Mouse (Mus musculus) midbrain, embryonic 15.5 days (tissue): Measurements from ENCODE around the gene Kcng3. TPM values are rescaled to one million over a fixed set of nuclear protein-coding genes. Genes with fewer than 3 reads are reported as not detected.

ENCODE experiments used
- ATAC-seq: fragments of 200-750 bp; cut with Nextera tagmentation; replicated peaks from 2 replicates; pipeline ENCODE4 v1.8.0; 2017; ENCODE audit warnings: moderate TSS enrichment
- H3K27ac ChIP-seq: fragments of 300-500 bp; sonication (generic); 2 replicates; pipeline ENCODE4 v1.5.1; 2015; ENCODE audit warnings: mild to moderate bottlenecking, inconsistent platforms
- H3K27me3 ChIP-seq: fragments of 300-500 bp; sonication (generic); replicated peaks from 2 replicates; pipeline ENCODE4 v1.6.1; 2015; ENCODE audit warnings: inconsistent platforms
- H3K36me3 ChIP-seq: fragments of 300-500 bp; sonication (generic); replicated peaks from 2 replicates; pipeline ENCODE4 v1.6.1; 2015; ENCODE audit warnings: inconsistent platforms
- H3K4me1 ChIP-seq: fragments of 300-500 bp; sonication (generic); 2 replicates; pipeline ENCODE4 v1.6.1; 2015; ENCODE audit warnings: inconsistent platforms
- H3K4me2 ChIP-seq: fragments of 300-500 bp; sonication (generic); 2 replicates; pipeline ENCODE4 v1.6.1; 2015; ENCODE audit warnings: inconsistent platforms, mild to moderate bottlenecking, moderate library complexity
- H3K4me3 ChIP-seq: fragments of 300-500 bp; sonication (generic); 2 replicates; pipeline ENCODE4 v1.5.1; 2015; ENCODE audit warnings: mild to moderate bottlenecking, inconsistent platforms
- H3K9ac ChIP-seq: fragments of 300-500 bp; sonication (generic); 2 replicates; pipeline ENCODE4 v1.6.1; 2015; ENCODE audit warnings: mild to moderate bottlenecking, inconsistent platforms
- H3K9me3 ChIP-seq: fragments of 300-500 bp; sonication (generic); 2 replicates; pipeline ENCODE4 v1.6.1; 2016; ENCODE audit warnings: inconsistent platforms
- WGBS: fragments of 180-500 bp; shearing (Covaris S2); methylation state at CpG from one replicate; pipeline ENCODE4 v1.1.7; 2015; ENCODE audit warnings: mixed read lengths; 5-methylcytosine and 5-hydroxymethylcytosine counted together
- polyA plus RNA-seq: library from polyadenylated mRNA; unstranded; fragments of >200 nt; fragmentation: Nextera tagmentation; extraction: Ambion mirVana; gene quantifications from 2 replicates; pipeline ENCODE4 v1.2.1, GENCODE M21; 2015

Gene Kcng3
- polyA plus RNA-seq = 0.06 and 0.08 TPM in 2 replicates

DNA sequence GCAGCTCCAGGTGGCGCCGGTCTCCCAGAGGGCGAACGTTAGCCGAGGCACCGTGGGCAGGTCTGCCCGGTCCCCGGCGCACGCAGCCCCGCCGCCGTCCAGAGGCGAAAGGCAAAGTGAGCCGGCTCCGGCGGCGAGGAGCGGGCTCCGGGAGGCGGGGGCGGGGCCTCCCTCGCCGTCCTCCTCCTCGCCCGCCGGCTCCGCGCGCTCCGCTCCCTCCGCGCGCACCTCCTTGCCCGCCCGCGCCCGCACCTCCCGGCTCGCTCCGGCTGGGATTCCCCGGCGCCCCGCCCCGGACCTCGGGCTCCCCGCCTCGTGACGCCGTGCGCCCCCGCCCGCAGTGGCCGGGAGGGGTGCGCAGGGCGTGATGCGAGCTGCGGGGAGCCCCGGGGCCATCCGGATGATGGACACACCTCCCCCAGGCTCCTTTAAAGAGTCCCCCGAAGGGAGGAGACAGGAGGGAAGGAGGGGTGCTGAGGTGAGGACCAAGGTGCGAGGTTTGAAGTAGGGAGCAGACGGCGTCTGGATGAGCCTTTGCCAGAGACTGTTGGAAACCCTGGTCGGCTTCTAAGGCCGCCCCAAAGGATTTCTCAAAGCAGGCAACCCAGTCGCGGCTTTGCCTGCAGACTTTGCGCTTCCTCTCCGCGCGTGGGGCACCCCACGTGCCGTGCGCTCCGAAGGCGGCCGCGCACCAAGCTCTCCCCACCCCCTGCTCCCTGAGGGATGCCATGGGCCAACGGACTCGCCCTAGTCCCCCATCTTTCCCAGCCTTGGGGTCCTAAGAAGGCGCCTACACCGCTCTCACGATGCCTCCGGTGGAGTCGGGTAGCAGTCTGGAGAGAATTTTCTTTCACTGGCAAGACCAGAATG lies at the start of gene Kcng3:
Gene Kcng3, minus strand, starts transcription at position 113 of the 870 bp plus-strand sequence.
- peak within 1 kb of the TSS; percentile 46 for H3K4me3 ChIP-seq
- H3K36me3 ChIP-seq = no peaks in the 10 kb centered on the region
- peak within 1 kb of the TSS; percentile 90 for H3K4me2 ChIP-seq
- no peak within 1 kb of the TSS for H3K27ac ChIP-seq
- WGBS = under 1% methylated on average over 74 of the region's 86 CpGs
- peaks cover 28% of the 10 kb centered on the region for H3K4me1 ChIP-seq
- peak; percentile 70 for ATAC-seq
- H3K9ac ChIP-seq = peak within 1 kb of the TSS; percentile 39
- H3K9me3 ChIP-seq = no peaks in the 10 kb centered on the region
- H3K27me3 ChIP-seq = peaks cover 63% of the 10 kb centered on the region

DNA sequence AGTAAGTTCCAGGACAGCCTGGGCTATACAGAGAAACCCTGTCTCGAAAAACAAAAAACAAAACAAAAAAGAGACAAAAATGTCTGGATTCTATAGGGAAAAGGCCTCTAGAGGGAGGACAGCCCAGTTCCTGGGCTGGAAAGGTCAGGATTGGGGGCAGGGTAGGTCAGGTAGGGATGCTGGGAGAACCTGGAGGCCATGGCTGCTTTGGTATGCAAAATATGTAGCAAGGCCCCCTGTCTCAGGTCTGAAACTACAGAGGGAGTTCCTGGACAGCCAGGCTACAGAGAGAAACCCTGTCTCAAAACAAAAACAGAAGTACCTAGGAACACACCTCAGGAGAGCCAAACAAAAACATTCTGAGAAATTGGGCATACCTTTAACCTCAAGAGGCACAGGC lies 45.7 kb upstream of the Kcng3 start:
- WGBS = 76% methylated on average over 1 of the region's 1 CpGs
- no peak for ATAC-seq
- no peaks in the 10 kb centered on the region for H3K4me1 ChIP-seq

DNA sequence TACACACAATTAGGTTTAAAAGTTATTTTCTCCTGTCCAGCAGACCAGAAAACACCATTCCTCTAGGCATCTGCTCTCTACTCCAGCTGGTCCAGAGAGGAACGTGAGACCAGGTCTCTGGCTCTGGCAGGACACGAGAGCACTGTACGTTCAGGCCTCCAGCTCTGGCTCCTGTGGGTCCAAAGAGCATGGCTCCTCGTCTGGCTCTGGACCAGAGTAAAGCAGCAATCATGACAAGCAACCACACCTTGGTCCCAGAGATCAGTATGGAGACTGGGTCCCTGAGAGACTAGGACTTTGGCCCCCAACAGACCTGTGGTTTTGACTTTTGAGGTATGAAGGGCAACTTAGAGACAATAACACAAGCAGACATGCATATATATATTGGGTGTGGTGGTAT lies 41.0 kb upstream of the Kcng3 start:
- ATAC-seq = no peak
- 92% methylated on average over 4 of the region's 4 CpGs for WGBS
- H3K27ac ChIP-seq = no peak overlapping the region
- H3K4me1 ChIP-seq = no peaks in the 10 kb centered on the region
- no peak overlapping the region for H3K4me3 ChIP-seq
- no peaks in the 10 kb centered on the region for H3K27me3 ChIP-seq
- no peaks in the 10 kb centered on the region for H3K9me3 ChIP-seq
- no peaks in the 10 kb centered on the region for H3K36me3 ChIP-seq
- no peak overlapping the region for H3K9ac ChIP-seq
- H3K4me2 ChIP-seq = no peak overlapping the region

More for the DNA sequence above, 45.7 kb upstream of the Kcng3 start:
- no peaks in the 10 kb centered on the region for H3K9me3 ChIP-seq
- H3K36me3 ChIP-seq = no peaks in the 10 kb centered on the region
- no peak overlapping the region for H3K4me2 ChIP-seq
- no peak overlapping the region for H3K4me3 ChIP-seq
- no peak overlapping the region for H3K9ac ChIP-seq
- H3K27ac ChIP-seq = no peak overlapping the region
- no peaks in the 10 kb centered on the region for H3K27me3 ChIP-seq

DNA sequence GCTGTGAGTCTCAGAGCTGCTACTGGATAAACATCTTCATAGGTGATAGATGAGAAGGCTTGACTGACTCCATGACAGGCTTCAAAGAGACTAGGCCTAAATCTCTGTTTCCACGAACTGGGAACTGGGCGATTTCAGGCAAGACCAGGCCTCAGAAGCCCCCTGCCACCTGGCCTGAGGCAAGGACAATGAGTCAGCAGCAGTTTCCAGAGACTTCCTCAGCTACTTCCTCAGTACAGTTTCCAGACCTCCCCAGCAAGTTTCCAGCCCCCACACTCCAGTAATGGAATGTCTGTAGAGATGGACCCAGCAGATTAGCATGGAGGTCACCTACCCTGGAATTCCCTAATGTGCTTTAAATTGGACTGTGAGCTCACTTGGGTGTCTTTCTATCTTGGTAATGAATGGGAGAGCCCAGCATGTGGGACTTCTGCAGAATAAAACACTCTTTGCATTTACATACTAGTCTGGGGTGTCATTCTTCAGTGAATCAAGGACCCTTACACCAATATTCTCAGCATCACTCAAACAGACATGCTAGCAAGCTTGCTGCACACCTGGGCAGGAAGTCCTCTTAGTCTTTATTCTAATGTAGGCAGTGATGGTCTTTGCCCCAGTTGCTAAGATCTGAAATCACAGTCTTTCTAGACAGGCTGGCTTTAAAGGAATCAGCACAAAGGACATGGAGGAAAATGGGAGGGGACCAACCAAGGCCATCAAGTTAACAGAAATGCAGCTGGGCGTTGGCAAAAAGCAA lies 36.4 kb upstream of the Kcng3 start:
- H3K36me3 ChIP-seq = no peaks in the 10 kb centered on the region
- no peak overlapping the region for H3K4me3 ChIP-seq
- no peak for ATAC-seq
- no peak overlapping the region for H3K27ac ChIP-seq
- no peaks in the 10 kb centered on the region for H3K4me1 ChIP-seq
- H3K27me3 ChIP-seq = no peaks in the 10 kb centered on the region
- H3K9ac ChIP-seq = no peak overlapping the region
- WGBS = 89% methylated on average over 3 of the region's 3 CpGs
- H3K4me2 ChIP-seq = no peak overlapping the region
- H3K9me3 ChIP-seq = no peaks in the 10 kb centered on the region

DNA sequence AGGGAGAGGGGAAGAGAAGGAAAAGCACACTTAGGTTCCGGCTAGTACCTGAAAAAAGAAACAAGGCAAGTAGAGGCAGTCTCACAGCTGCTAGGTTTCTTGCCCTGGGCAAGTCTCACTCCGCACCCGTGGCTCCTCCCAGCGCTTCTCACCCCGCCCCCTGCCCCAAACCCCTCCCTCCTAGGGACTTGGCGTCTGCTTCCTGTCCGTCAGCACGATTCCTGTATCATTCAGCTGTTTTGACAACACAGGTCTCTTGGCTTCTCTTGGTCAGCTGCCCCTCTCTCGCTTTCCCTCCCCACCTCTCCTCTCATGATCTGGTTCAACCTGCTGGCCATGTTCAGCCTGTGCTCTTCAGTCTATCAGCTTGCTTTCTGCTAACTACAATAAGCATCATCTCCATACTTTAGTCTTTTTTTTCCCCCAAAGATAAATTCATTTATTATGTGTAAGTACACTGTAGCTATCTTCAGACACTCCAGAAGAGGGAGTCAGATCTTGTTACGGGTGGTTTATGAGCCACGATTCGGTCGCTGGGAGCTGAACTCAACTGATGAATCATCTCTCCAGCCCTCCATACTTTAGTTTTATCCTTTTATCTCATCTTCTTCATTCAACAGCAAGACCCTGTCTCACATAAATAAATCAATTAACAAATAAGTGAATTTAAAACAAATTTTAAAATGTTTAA lies 35.0 kb upstream of the Kcng3 start:
- H3K9ac ChIP-seq = no peak overlapping the region
- H3K4me1 ChIP-seq = no peaks in the 10 kb centered on the region
- no peak overlapping the region for H3K27ac ChIP-seq
- WGBS = 82% methylated on average over 13 of the region's 13 CpGs
- no peaks in the 10 kb centered on the region for H3K9me3 ChIP-seq
- no peak for ATAC-seq
- H3K4me3 ChIP-seq = no peak overlapping the region
- no peak overlapping the region for H3K4me2 ChIP-seq
- H3K36me3 ChIP-seq = no peaks in the 10 kb centered on the region
- H3K27me3 ChIP-seq = no peaks in the 10 kb centered on the region

DNA sequence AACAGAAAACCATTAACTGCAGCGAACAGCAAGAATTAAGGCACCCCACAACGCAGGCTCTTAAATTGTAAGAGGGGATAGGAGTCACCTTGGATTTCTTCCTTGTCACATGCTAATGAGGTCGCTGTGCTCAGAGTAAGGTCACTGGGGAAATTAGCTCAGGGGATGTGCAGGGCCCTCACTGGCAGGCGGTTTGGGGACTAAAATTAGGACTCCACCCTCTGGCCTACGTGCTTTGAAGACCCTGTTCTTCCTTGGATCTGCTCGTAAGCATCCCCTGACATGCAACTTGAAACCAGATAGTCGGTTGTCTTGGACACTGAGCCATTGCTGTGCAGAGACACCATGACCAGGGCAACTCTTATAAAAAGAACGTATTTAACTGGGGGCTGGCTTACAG lies 33.1 kb upstream of the Kcng3 start:
- WGBS = 42% methylated on average over 8 of the region's 8 CpGs
- ATAC-seq = no peak

DNA sequence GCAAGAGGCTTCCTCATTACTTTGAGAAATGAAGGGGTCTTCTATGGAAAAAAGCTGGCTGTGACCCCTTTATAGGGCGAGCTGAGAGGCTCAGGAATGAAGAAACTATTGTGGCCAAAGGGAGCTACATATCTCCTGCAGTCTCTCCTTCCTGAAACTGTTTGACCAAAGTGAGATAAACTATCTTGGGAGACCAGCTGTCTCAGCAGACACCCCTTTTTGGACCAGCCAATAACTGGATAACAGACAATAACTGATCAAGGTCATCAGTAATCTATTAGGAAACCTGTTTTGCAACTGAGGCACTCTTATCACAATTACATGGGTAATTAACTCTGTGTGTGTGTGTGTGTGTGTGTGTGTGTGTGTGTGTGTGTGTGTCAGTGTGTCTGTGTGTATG lies 27.2 kb upstream of the Kcng3 start:
- H3K36me3 ChIP-seq = no peaks in the 10 kb centered on the region
- ATAC-seq = no peak
- WGBS = 71% methylated on average over 1 of the region's 1 CpGs

More for the DNA sequence above, 33.1 kb upstream of the Kcng3 start:
- Histone ChIP-seq H3K9ac (no peak overlapping the region), H3K4me1 (no peaks in the 10 kb centered on the region), H3K27ac (no peak overlapping the region), H3K9me3 (no peaks in the 10 kb centered on the region), H3K4me2 (no peak overlapping the region), H3K27me3 (no peaks in the 10 kb centered on the region), H3K4me3 (no peak overlapping the region), H3K36me3 (no peaks in the 10 kb centered on the region)

DNA sequence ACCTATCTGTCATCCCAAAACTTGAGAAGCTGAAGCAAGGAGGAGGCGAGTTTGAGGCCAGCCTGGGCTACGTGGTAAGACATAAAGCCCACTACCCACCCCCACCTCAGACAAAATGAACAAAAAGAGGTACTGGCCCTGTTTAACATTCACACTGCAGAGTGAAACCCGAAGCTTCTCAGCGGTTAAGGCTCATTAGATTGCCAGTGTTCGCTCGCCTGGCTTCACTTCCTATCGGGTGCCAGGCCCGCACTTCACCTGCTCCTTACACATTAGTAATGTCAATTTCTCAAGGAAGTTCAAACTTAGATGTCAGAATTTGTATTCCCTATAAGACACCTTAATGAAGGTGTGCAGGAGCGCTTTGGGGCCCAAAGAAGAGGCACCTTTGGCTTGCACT lies 25.7 kb upstream of the Kcng3 start:
- Histone ChIP-seq H3K4me2 (no peak overlapping the region), H3K9ac (no peak overlapping the region), H3K27ac (no peak overlapping the region), H3K4me1 (no peaks in the 10 kb centered on the region), H3K9me3 (no peaks in the 10 kb centered on the region), H3K27me3 (no peaks in the 10 kb centered on the region), H3K36me3 (no peaks in the 10 kb centered on the region), H3K4me3 (no peak overlapping the region)
- no peak for ATAC-seq
- WGBS = 78% methylated on average over 9 of the region's 9 CpGs

More for the DNA sequence above, 27.2 kb upstream of the Kcng3 start:
- H3K9me3 ChIP-seq = no peaks in the 10 kb centered on the region
- no peak overlapping the region for H3K27ac ChIP-seq
- no peak overlapping the region for H3K9ac ChIP-seq
- no peak overlapping the region for H3K4me3 ChIP-seq
- no peaks in the 10 kb centered on the region for H3K4me1 ChIP-seq
- no peaks in the 10 kb centered on the region for H3K27me3 ChIP-seq
- H3K4me2 ChIP-seq = no peak overlapping the region

DNA sequence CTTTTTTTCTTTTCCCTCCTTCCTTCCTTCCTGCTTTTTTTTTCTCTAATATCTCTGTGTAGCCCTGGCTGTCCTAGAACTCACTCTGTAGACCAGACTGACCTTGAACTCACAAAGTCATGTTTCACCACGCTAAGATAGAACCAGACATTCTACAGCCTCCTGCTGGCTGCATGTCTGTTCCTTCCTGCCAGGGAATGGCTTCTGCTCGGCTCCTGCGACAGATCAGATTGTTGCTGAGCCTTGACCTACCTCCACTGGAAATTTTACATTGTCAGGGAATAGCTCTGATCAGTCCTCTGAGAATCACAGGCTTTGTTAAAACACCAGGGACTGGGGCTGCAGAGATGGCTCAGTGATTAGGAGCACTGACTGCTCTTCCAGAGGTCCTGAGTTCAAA lies 24.0 kb upstream of the Kcng3 start:
- no peak overlapping the region for H3K4me2 ChIP-seq
- ATAC-seq = no peak
- H3K4me3 ChIP-seq = no peak overlapping the region
- 81% methylated on average over 3 of the region's 3 CpGs for WGBS
- H3K4me1 ChIP-seq = no peaks in the 10 kb centered on the region
- no peak overlapping the region for H3K9ac ChIP-seq
- no peaks in the 10 kb centered on the region for H3K27me3 ChIP-seq
- no peak overlapping the region for H3K27ac ChIP-seq
- no peaks in the 10 kb centered on the region for H3K9me3 ChIP-seq
- no peaks in the 10 kb centered on the region for H3K36me3 ChIP-seq

DNA sequence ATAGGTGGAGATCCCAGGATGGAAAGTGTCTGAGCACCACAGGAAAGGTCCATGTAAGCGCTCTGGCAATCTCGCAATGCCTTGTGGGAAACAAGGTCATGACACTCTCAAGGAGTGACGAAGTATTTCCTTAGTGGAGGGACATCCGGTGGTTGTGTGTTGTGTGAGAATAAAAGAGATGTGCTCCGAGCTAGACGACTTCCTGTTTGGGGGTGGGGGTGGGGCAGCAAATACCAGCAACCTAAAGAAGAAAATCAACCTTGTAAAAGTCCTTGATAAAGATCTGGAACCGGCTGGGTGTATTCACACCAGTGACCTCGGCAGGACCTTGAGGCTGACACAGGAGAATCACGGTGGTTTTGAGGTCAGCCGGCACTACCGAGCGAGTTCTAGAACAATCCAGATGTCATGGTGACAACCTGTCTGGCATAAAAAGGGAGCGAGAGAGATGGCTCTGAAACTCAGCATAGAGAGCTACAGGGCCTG lies 23.0 kb upstream of the Kcng3 start:
- 78% methylated on average over 13 of the region's 13 CpGs for WGBS
- H3K4me1 ChIP-seq = no peaks in the 10 kb centered on the region
- H3K9ac ChIP-seq = no peak overlapping the region
- no peaks in the 10 kb centered on the region for H3K36me3 ChIP-seq
- H3K27me3 ChIP-seq = no peaks in the 10 kb centered on the region
- no peak overlapping the region for H3K4me2 ChIP-seq
- H3K9me3 ChIP-seq = no peaks in the 10 kb centered on the region
- H3K4me3 ChIP-seq = no peak overlapping the region
- no peak for ATAC-seq
- no peak overlapping the region for H3K27ac ChIP-seq

DNA sequence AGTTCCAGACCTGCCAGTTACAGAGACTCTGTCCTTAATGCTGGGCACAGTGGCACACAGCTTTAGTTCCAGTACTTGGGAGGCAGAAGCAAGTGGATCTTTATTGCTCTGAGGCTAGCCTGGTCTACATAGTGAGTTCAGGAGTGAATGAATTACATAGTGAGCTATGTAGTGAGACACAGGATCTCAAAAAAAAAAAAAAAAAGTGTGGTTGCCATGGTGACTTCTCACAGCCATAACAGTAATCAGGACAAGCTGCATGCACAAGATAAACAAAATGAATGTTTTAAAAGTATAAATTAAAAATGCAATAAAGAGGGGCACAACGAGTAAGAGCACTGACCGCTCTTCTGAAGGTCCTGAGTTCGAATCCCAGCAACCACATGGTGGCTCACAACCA lies 21.9 kb upstream of the Kcng3 start:
- Histone ChIP-seq H3K9ac (no peak overlapping the region), H3K27me3 (no peaks in the 10 kb centered on the region), H3K4me2 (no peak overlapping the region), H3K36me3 (no peaks in the 10 kb centered on the region), H3K27ac (no peak overlapping the region), H3K4me3 (no peak overlapping the region), H3K4me1 (no peaks in the 10 kb centered on the region), H3K9me3 (no peaks in the 10 kb centered on the region)
- 90% methylated on average over 3 of the region's 3 CpGs for WGBS
- ATAC-seq = no peak
